Mouse (Mus musculus): ENCODE measurements around the gene Ppm1b.

- no peak for TF ChIP-seq CTCF (IDR thresholded peaks at IDR 0.05; ENCODE audit: low read depth, low read length)
- TF ChIP-seq POLR2A (IDR thresholded peaks at IDR 0.05; ENCODE audit: borderline replicate concordance, low read depth, low read length): no peak
These were observed 3.1 kb downstream of the Ppm1b start for GRCm38 (mm10) chr17:84959665-84960020.
